Mouse (Mus musculus): ENCODE measurements at regions not wholly inside any gene's neighbourhood (a gene's known extent, or its start where the extent isn't known, plus 50 kb on each side); places are given as distances from the start of the nearest gene placed in this dataset.

DNA sequence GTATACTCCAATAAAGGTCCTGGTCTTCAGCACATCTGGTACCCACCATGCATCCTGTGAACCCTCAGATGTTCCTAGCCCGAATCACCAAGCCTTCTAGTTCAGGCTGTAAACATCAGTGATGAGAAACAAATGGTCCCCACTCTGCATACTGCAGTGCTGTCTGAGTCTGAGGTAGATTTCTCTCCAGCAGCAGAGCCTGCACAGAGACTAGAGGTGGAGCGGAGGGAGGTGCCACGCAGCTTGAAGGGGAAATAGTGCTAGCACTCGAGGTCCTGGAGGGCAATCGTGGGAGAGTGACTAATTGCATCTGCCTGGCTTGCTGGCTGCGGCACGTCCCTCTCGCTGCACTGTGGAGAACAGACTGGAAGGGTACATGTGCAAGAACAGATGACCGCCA, 228.7 kb downstream of the Bcor start:
- Histone ChIP-seq H3K4me1 (replicated peaks) (0 out of 2 replicates have a peak, but pooled peaks cover 3% of the 10 kb centered on the region), H3K9me3 (no peaks in the 10 kb centered on the region), H3K36me3 (no peaks in the 10 kb centered on the region), H3K27me3 (replicated peaks) (peaks cover 4% of the 10 kb centered on the region), H3K4me3 (replicated peaks) (no peak overlapping the region), H3K4me2 (replicated peaks) (no peak overlapping the region), H3K9ac (no peak overlapping the region), H3K27ac (no peak overlapping the region)
- 37% methylated on average over 9 of the region's 9 CpGs for WGBS
- ATAC-seq: no peak

DNA sequence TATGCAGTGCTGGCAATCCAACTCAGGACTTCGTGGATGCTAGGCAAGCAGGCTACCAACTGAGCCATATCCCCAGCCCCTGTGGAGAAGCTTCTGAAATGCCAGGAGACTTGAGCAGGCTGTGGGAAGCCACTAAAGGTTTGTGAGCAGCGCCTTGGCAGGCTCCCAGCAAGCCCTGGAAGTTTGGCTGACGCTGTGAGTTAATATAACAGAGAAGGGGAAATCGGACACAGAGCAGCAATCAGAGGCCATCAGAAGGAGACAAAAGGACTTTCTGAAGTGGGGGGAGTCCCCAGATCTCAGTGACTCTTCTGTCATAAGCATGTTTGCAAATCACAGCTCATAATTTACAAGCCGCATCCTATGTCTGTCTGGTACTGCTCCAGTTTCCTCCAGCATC, 224.8 kb downstream of the Bcor start:
- WGBS: 62% methylated on average over 5 of the region's 5 CpGs
- Histone ChIP-seq H3K27me3 (replicated peaks) (no peaks in the 10 kb centered on the region; the same call in 1 of the 2 replicates), H3K4me2 (replicated peaks) (no peak overlapping the region), H3K9me3 (no peaks in the 10 kb centered on the region), H3K27ac (no peak overlapping the region), H3K36me3 (no peaks in the 10 kb centered on the region), H3K4me3 (replicated peaks) (no peak overlapping the region), H3K4me1 (replicated peaks) (no peaks in the 10 kb centered on the region), H3K9ac (no peak overlapping the region)
- no peak for ATAC-seq

DNA sequence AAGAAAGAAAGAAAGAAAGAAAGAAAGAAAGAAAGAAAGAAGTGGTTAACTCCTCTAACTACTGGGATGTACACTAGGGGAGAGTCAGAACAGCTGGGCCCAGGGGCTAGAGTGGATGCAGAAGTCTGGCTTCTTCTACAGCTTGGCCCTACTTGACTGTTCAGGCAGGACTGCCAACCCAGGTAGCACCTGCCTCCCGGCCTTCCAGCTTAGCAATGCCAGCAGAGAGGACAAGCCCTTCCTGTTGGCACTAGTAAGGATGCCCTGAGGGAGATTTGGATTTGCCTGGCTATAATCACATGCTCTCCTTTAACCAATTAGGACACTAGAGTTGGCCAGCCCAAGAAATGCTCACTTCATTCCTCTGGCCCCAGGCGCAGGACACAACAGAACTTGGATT, 219.9 kb downstream of the Bcor start:
- no peaks in the 10 kb centered on the region for H3K27me3 ChIP-seq (replicated peaks)
- H3K4me3 ChIP-seq (replicated peaks): no peak overlapping the region
- WGBS: 83% methylated on average over 2 of the region's 2 CpGs
- no peak for ATAC-seq
- H3K9me3 ChIP-seq: no peaks in the 10 kb centered on the region
- H3K4me2 ChIP-seq (replicated peaks): no peak overlapping the region
- H3K27ac ChIP-seq: no peak overlapping the region
- H3K36me3 ChIP-seq: no peaks in the 10 kb centered on the region
- H3K9ac ChIP-seq: no peak overlapping the region
- H3K4me1 ChIP-seq (replicated peaks): 0 out of 2 replicates have a peak, but pooled peaks cover 3% of the 10 kb centered on the region

DNA sequence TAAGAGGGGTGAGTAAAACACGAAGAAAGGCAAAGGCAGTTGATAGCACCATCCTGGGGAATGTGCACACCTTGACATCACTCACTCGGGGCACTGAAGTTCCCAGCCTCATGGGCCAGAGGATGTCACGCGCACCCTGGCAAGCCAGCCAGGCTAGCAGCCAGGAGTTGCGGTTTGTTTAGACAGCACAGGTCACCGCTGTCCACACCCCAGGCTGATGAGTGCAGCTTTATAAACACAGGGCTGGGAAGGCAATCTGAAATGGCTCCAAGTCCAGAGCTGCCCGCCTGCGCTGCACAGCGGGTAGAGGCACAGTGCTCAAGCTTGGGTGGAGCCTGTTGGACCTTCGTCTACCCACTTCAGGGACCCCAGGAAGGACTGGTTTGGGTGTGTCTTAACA, 216.8 kb downstream of the Bcor start:
- ATAC-seq: peak; percentile 36; the same call in 1 of the 2 replicates
- no peak overlapping the region for H3K4me3 ChIP-seq (replicated peaks)
- 0 out of 2 replicates have a peak, but pooled peaks cover 5% of the 10 kb centered on the region for H3K27me3 ChIP-seq (replicated peaks)
- no peak overlapping the region for H3K4me2 ChIP-seq (replicated peaks)
- H3K9me3 ChIP-seq: no peaks in the 10 kb centered on the region
- H3K4me1 ChIP-seq (replicated peaks): 0 out of 2 replicates have a peak, but pooled peaks cover 3% of the 10 kb centered on the region
- H3K9ac ChIP-seq: no peak overlapping the region
- no peaks in the 10 kb centered on the region for H3K36me3 ChIP-seq
- H3K27ac ChIP-seq: no peak overlapping the region
- 39% methylated on average over 10 of the region's 10 CpGs for WGBS

DNA sequence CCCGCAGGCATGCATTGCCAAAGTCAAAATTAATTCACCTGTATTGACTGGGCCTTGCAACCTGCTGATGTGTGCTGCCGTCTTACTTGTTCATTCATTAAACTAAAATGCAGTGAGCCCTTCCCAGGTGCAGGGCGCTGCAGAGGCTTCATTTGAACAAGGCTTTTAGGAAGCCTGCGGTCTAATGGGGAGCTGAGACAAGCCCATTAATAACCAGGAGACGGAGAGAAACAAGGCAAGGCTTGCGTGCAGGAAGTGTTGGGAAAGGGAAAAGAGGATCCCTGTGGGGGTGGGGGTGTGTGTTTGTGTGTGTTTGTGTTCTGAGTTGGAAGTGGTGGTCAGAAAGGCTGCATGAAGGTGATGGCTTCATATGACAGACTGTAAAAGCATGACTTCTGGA, 215.6 kb downstream of the Bcor start:
- no peak overlapping the region for H3K27ac ChIP-seq
- H3K36me3 ChIP-seq: no peaks in the 10 kb centered on the region
- H3K4me1 ChIP-seq (replicated peaks): 0 out of 2 replicates have a peak, but pooled peaks cover 3% of the 10 kb centered on the region
- 0 out of 2 replicates have a peak, but pooled peaks cover 5% of the 10 kb centered on the region for H3K27me3 ChIP-seq (replicated peaks)
- H3K4me3 ChIP-seq (replicated peaks): no peak overlapping the region
- H3K4me2 ChIP-seq (replicated peaks): no peak overlapping the region
- no peak for ATAC-seq
- H3K9ac ChIP-seq: no peak overlapping the region
- H3K9me3 ChIP-seq: no peaks in the 10 kb centered on the region
- 29% methylated on average over 6 of the region's 6 CpGs for WGBS

DNA sequence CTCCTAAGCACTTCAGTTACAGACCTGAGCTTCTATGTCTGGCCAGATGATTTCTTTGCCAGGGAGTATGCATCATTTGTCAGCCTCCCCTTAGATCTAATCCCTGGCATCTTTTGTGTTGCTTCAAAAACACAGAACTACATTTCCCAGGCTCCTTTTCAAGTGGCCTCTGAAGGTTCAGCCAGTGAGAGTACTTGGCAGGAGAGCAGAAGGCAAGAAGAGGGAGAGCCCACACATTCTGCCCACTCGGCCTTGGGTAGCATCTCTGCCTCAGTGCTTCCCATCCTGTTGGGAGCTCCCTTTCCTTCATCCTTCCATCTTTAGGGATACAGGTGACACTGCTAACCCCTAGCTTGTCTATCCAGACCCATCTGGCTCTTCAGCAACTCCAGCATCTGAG, 214.9 kb downstream of the Bcor start:
- H3K9me3 ChIP-seq: no peaks in the 10 kb centered on the region
- no peak overlapping the region for H3K9ac ChIP-seq
- no peak for ATAC-seq
- H3K4me3 ChIP-seq (replicated peaks): no peak overlapping the region
- no peaks in the 10 kb centered on the region for H3K36me3 ChIP-seq
- no peak overlapping the region for H3K27ac ChIP-seq
- 0 out of 2 replicates have a peak, but pooled peaks cover 5% of the 10 kb centered on the region for H3K27me3 ChIP-seq (replicated peaks)
- no peak overlapping the region for H3K4me2 ChIP-seq (replicated peaks)
- WGBS: 48% methylated on average over 1 of the region's 1 CpGs
- H3K4me1 ChIP-seq (replicated peaks): 0 out of 2 replicates have a peak, but pooled peaks cover 3% of the 10 kb centered on the region

DNA sequence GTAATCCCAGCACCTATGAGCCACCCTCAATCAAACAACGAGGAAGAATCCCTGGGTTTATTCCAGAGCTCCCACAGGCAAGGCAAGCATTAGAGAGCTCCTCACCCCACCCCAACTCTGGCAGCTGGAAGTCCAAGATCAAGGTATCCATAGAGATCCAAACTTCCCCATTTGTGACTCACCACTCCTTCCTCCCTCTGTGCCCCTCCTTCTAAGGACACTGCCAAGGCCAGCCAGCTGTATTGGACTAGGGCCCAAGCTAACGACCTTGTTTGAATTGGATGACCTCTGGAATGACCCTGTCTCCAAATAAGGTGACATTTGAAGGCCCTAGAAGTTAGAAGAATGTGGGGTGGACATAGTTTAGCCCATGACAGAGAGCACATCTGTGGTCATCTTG, 208.0 kb downstream of the Bcor start:
- H3K9ac ChIP-seq: no peak overlapping the region
- no peak overlapping the region for H3K27ac ChIP-seq
- H3K36me3 ChIP-seq: no peaks in the 10 kb centered on the region
- H3K9me3 ChIP-seq: no peaks in the 10 kb centered on the region
- no peaks in the 10 kb centered on the region for H3K4me1 ChIP-seq (replicated peaks)
- 0 out of 2 replicates have a peak, but pooled peaks cover 5% of the 10 kb centered on the region for H3K27me3 ChIP-seq (replicated peaks)
- H3K4me3 ChIP-seq (replicated peaks): no peak overlapping the region
- H3K4me2 ChIP-seq (replicated peaks): no peak overlapping the region
- no peak for ATAC-seq
- WGBS: 39% methylated on average over 2 of the region's 2 CpGs

DNA sequence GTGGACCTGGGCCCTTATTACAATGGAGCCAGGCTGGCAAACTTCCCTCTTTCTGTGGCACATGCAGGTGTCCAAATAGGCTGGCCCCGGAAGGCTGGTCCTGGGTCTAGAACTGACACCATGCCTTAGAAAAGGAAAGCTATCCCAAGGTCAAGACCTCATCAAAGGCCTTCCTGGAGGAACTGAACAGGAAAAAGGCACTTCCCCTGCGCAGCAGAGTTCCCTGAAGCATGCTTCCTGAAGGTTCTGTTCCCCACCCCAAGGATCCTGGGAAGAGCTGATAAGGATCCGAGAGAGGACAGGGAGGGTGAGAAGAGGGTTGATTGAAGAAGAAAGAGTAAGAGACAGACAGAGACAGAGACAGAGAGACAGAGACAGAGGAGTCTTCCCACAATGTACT, 204.0 kb downstream of the Bcor start:
- Histone ChIP-seq H3K4me3 (replicated peaks) (no peak overlapping the region), H3K9me3 (no peaks in the 10 kb centered on the region), H3K36me3 (no peaks in the 10 kb centered on the region), H3K27me3 (replicated peaks) (no peaks in the 10 kb centered on the region), H3K27ac (no peak overlapping the region), H3K4me2 (replicated peaks) (no peak overlapping the region), H3K4me1 (replicated peaks) (no peaks in the 10 kb centered on the region), H3K9ac (no peak overlapping the region)
- WGBS: 80% methylated on average over 3 of the region's 3 CpGs
- no peak for ATAC-seq

DNA sequence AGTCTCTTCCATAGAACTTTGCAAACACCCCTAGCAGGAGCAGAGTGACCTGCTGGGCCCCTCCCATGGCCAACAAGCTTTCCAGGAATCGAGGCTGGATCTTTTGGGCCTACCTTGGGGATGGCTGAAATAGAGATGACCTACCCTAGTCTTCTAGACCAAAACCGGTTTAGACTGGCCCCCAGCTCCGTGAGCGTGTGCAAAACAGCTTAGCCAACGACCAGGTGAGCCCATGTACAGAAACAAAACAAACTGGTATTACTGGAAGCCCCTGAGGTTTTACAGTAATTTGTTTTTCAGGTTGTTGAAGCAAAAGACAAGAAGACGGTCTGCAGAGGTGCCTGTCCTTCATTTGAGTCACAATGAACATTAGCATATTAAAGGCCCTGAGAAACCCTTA, 203.1 kb downstream of the Bcor start:
- Histone ChIP-seq H3K27me3 (replicated peaks) (no peaks in the 10 kb centered on the region), H3K9ac (no peak overlapping the region), H3K9me3 (no peaks in the 10 kb centered on the region), H3K4me3 (replicated peaks) (no peak overlapping the region), H3K27ac (no peak overlapping the region), H3K4me1 (replicated peaks) (no peaks in the 10 kb centered on the region), H3K36me3 (no peaks in the 10 kb centered on the region), H3K4me2 (replicated peaks) (no peak overlapping the region)
- ATAC-seq: no peak
- WGBS: 61% methylated on average over 6 of the region's 6 CpGs

DNA sequence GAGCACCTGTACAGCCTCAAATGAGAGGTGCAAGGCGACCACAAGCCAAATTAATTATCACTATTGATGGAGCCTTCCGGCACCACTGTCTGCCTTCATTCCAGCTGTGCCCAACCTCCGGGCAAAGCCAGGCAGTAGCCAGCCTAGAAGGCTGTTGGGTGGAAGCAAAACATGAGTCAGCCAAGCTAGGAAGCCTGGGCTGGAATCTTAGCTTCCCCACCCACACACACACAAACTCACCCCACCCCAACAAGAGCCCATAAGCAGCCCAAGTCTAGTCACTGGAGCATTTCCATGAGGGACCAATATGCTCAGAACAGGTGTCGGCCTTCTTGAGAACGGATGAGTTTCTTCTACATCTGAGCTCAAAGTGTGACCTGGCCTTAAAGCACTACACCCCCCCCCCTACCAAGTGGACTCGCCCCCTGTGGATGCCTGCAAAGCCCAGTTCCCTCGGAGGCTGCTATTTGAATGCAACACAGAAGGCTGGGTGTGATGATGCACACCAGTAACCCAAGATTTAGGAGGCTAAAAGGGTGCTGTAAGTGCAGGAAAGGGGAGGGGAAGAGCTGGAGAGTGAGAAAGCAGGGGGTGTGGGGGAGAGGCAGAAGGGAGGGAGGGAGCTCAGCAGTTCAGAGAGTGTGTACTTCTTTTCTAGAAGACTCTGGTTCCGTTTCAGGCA, 200.1 kb downstream of the Bcor start:
- Histone ChIP-seq H3K4me3 (replicated peaks) (no peak overlapping the region), H3K4me1 (replicated peaks) (no peaks in the 10 kb centered on the region), H3K9ac (no peak overlapping the region), H3K4me2 (replicated peaks) (no peak overlapping the region), H3K27me3 (replicated peaks) (no peaks in the 10 kb centered on the region), H3K9me3 (no peaks in the 10 kb centered on the region), H3K36me3 (no peaks in the 10 kb centered on the region), H3K27ac (no peak overlapping the region)
- ATAC-seq: no peak
- 70% methylated on average over 8 of the region's 8 CpGs for WGBS

DNA sequence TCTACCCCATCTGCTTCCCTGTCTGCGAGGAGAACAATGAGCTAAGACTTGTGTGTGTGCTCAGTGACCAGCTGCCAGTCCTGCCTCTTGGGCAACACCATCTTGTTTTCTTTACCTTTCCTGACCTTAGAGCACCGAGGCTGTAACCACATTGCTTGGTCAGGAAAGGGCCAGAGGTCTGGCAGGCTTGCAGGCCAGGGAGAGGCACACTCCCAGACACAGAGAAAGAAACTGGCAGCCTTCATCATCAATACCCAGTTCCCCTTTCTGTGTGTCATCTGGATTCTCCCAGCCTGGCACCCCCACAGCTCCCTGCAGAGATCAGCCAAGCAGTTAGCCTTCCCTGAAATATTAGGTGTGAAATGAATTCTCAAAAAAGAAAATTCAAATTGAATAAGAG, 198.8 kb downstream of the Bcor start:
- Histone ChIP-seq H3K36me3 (no peaks in the 10 kb centered on the region), H3K9ac (no peak overlapping the region), H3K4me1 (replicated peaks) (no peaks in the 10 kb centered on the region), H3K27me3 (replicated peaks) (no peaks in the 10 kb centered on the region), H3K4me3 (replicated peaks) (no peak overlapping the region), H3K4me2 (replicated peaks) (no peak overlapping the region), H3K9me3 (no peaks in the 10 kb centered on the region), H3K27ac (no peak overlapping the region)
- no peak for ATAC-seq
- WGBS: 31% methylated on average over 2 of the region's 2 CpGs

DNA sequence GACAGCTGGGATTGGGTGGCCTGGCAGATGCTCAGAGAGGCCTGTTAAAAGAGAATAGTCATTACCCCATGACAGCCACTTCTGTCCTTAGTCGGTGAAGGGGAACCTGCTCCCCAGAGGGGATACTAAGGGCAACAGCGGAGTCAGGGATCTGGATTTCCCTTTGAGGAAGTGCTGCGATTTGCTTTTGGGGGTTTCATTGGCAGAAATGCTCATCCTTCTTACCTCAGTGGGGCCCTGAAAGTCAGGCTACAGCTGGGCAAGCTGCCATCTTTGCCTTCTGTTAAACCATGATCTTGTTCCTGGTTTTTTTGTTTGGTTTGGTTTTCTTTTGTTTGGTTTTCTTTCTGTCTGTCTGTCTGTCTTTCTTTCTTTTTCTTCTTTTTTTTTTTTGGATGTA, 195.7 kb downstream of the Bcor start:
- no peak for ATAC-seq
- Histone ChIP-seq H3K4me1 (replicated peaks) (no peaks in the 10 kb centered on the region), H3K36me3 (no peaks in the 10 kb centered on the region), H3K27me3 (replicated peaks) (0 out of 2 replicates have a peak, but pooled peaks cover 5% of the 10 kb centered on the region), H3K4me3 (replicated peaks) (no peak overlapping the region), H3K9me3 (no peaks in the 10 kb centered on the region), H3K4me2 (replicated peaks) (no peak overlapping the region), H3K27ac (no peak overlapping the region), H3K9ac (no peak overlapping the region)
- WGBS: 80% methylated on average over 3 of the region's 3 CpGs

DNA sequence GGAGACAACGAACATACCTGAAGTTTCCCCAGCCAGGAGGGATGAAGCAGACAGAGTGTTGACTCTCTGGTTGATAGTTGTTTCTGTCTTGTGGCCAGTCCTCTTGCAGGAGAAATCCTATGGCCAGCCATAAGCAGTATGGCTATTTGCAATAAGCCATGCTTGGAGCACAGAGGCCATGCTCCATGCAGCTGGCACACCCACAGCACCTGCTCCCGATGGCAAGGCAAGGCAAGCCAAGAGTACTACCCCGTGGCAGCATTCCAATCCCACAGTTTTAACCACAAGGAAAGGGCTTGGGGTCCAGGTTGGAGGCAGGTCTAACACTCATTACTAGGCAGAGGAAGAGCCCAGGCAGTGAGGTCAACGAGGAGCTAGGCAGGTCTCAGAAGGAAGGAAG, 181.5 kb downstream of the Bcor start:
- no peaks in the 10 kb centered on the region for H3K36me3 ChIP-seq
- H3K4me3 ChIP-seq (replicated peaks): no peak overlapping the region
- H3K4me2 ChIP-seq (replicated peaks): no peak overlapping the region
- H3K27me3 ChIP-seq (replicated peaks): no peaks in the 10 kb centered on the region; the same call in 1 of the 2 replicates
- no peaks in the 10 kb centered on the region for H3K4me1 ChIP-seq (replicated peaks)
- WGBS: 81% methylated on average over 4 of the region's 4 CpGs
- no peak overlapping the region for H3K9ac ChIP-seq
- no peak overlapping the region for H3K27ac ChIP-seq
- no peaks in the 10 kb centered on the region for H3K9me3 ChIP-seq
- no peak for ATAC-seq
